Mouse (Mus musculus) left cerebral cortex, adult 6 months (tissue): ENCODE data around the gene Olfr572. TPM values are rescaled to one million over a fixed set of nuclear protein-coding genes. Genes with fewer than 3 reads are reported as not detected.

Experiments used
- long read RNA-seq, 2 experiments: library from polyadenylated mRNA; unstranded; transcript quantifications; one replicate each; pipeline ENCODE4 v2.0.0; 2019 to 2020
- polyA plus RNA-seq: library from polyadenylated mRNA; unstranded; fragments of <200 nt; fragmentation: Nextera tagmentation; gene quantifications from 2 replicates; pipeline ENCODE4 v1.2.3, GENCODE M21; 2021

The Olfr572 gene
- not detected in 2 replicates for polyA plus RNA-seq
- long read RNA-seq, experiment 1, result 0 reads
- long read RNA-seq, experiment 2, result 0 reads

GRCm38 (mm10) chr7:102924109-102924508 lies at the start of gene Olfr572:
TSS of gene Olfr572 (plus strand) at chr7:102924409.

GRCm38 (mm10) chr7:102876822-102877221 lies 47.4 kb upstream of the Olfr572 start, which contains the start of gene Olfr568:
TSS of gene Olfr568 (plus strand) at chr7:102877122.

GRCm38 (mm10) chr7:102890782-102891181 lies 33.4 kb upstream of the Olfr572 start, which contains the start of gene Olfr569:
TSS of gene Olfr569 (minus strand) at chr7:102890882.

GRCm38 (mm10) chr7:102917032-102917875 lies 7.0 kb upstream of the Olfr572 start, which contains the start of gene Olfr571:
TSS of gene Olfr571 (minus strand) at chr7:102917536.

GRCm38 (mm10) chr7:102942475-102942874 lies 18.3 kb downstream of the Olfr572 start, which contains the start of gene Olfr573-ps1:
TSS of gene Olfr573-ps1 (minus strand) at chr7:102942575.

GRCm38 (mm10) chr7:102948167-102948566 lies 24.0 kb downstream of the Olfr572 start, which contains the start of gene Olfr574:
TSS of gene Olfr574 (plus strand) at chr7:102948467.

GRCm38 (mm10) chr7:102958593-102958992 lies 34.4 kb downstream of the Olfr572 start, which contains the start of gene Olfr575:
TSS of gene Olfr575 (minus strand) at chr7:102958775.

GRCm38 (mm10) chr7:102962360-102962759 lies 38.2 kb downstream of the Olfr572 start, which contains the start of gene Olfr576:
TSS of gene Olfr576 (plus strand) at chr7:102962660.

GRCm38 (mm10) chr7:102975843-102976242 lies 51.6 kb downstream of the Olfr572 start, which contains the start of gene Olfr577:
TSS of gene Olfr577 (minus strand) at chr7:102975943.

Other genes starting within 250 kb of the Olfr572 start
- 3.1 TPM in 2 replicates for gene Trim68, start 237.1 kb upstream of the Olfr572 start, polyA plus RNA-seq
- not detected in 2 replicates for gene Olfr557, start 228.5 kb upstream of the Olfr572 start, polyA plus RNA-seq
- gene Olfr558, start 222.2 kb upstream of the Olfr572 start, polyA plus RNA-seq, result not detected in 2 replicates
- gene Olfr33, start 205.3 kb upstream of the Olfr572 start, polyA plus RNA-seq, result not detected in 2 replicates
- gene Olfr559, start 196.9 kb upstream of the Olfr572 start, polyA plus RNA-seq, result not detected in 2 replicates
- not detected in 2 replicates for gene Olfr560, start 165.0 kb upstream of the Olfr572 start, polyA plus RNA-seq
- 0.33 and 0.41 TPM in 2 replicates for gene Olfr78, start 164.9 kb upstream of the Olfr572 start, polyA plus RNA-seq
- not detected in 2 replicates for gene Olfr561, start 153.2 kb upstream of the Olfr572 start, polyA plus RNA-seq
- gene Olfr564, start 120.9 kb upstream of the Olfr572 start, polyA plus RNA-seq, result not detected in 2 replicates
- gene Olfr566, start 65.6 kb upstream of the Olfr572 start, polyA plus RNA-seq, result not detected in 2 replicates
- gene Olfr568, start 47.3 kb upstream of the Olfr572 start, polyA plus RNA-seq, result not detected in 2 replicates
- not detected in 2 replicates for gene Olfr569, start 33.5 kb upstream of the Olfr572 start, polyA plus RNA-seq
- gene Olfr570, start 29.8 kb upstream of the Olfr572 start, polyA plus RNA-seq, result not detected in 2 replicates
- not detected in 2 replicates for gene Olfr571, start 6.9 kb upstream of the Olfr572 start, polyA plus RNA-seq
- gene Olfr573-ps1, start 18.2 kb downstream of the Olfr572 start, polyA plus RNA-seq, result not detected in 2 replicates
- not detected in 2 replicates for gene Olfr574, start 24.1 kb downstream of the Olfr572 start, polyA plus RNA-seq
- gene Olfr575, start 34.4 kb downstream of the Olfr572 start, polyA plus RNA-seq, result 0.11 TPM in 1 of 2 replicates, not detected in the other
- gene Olfr576, start 38.3 kb downstream of the Olfr572 start, polyA plus RNA-seq, result not detected in 2 replicates
- not detected in 2 replicates for gene Olfr577, start 51.5 kb downstream of the Olfr572 start, polyA plus RNA-seq
- gene Olfr578, start 64.9 kb downstream of the Olfr572 start, polyA plus RNA-seq, result not detected in 2 replicates
- not detected in 2 replicates for gene Olfr582, start 113.6 kb downstream of the Olfr572 start, polyA plus RNA-seq
- not detected in 2 replicates for gene Olfr583, start 126.9 kb downstream of the Olfr572 start, polyA plus RNA-seq
- not detected in 2 replicates for gene Olfr584, start 157.5 kb downstream of the Olfr572 start, polyA plus RNA-seq
- gene Olfr585, start 173.3 kb downstream of the Olfr572 start, polyA plus RNA-seq, result not detected in 2 replicates
- not detected in 2 replicates for gene Olfr586, start 201.2 kb downstream of the Olfr572 start, polyA plus RNA-seq
- gene Olfr588-ps1, start 216.5 kb downstream of the Olfr572 start, polyA plus RNA-seq, result not detected in 2 replicates
- not detected in 2 replicates for gene Olfr589, start 231.9 kb downstream of the Olfr572 start, polyA plus RNA-seq